Mouse (Mus musculus) erythroblast, embryonic 14.5 days (primary cell): ENCODE data around the gene Spef2. TPM values are rescaled to one million over a fixed set of nuclear protein-coding genes. Genes with fewer than 3 reads are reported as not detected.

Experiments used
- H3K27me3 ChIP-seq: 2 replicates; pipeline ENCODE4 v1.6.1; 2012; ENCODE audit warnings: inconsistent platforms; ENCODE audit not compliant: control insufficient read depth
- H3K36me3 ChIP-seq: 2 replicates; pipeline ENCODE4 v1.6.1; 2012; ENCODE audit warnings: mild to moderate bottlenecking, inconsistent platforms; ENCODE audit not compliant: control insufficient read depth
- H3K4me1 ChIP-seq: 2 replicates; pipeline ENCODE4 v1.6.1; 2012; ENCODE audit warnings: inconsistent platforms; ENCODE audit not compliant: control insufficient read depth
- H3K4me3 ChIP-seq: replicated peaks from 2 replicates; pipeline ENCODE3; 2012; ENCODE audit warnings: moderate library complexity, mild to moderate bottlenecking, inconsistent platforms
- H3K9me3 ChIP-seq: 2 replicates; pipeline ENCODE4 v1.6.1; 2012; ENCODE audit warnings: low read length, inconsistent platforms, mixed read lengths; ENCODE audit not compliant: control insufficient read depth
- GATA1 ChIP-seq: IDR thresholded peaks from 2 replicates; pipeline ENCODE4 v1.6.1; 2012; ENCODE audit warnings: low read length, inconsistent platforms, mixed read lengths
- TAL1 ChIP-seq: IDR thresholded peaks from 3 replicates; pipeline ENCODE4 v1.6.1; 2012; ENCODE audit warnings: low read length, inconsistent platforms, mixed read lengths
- polyA plus RNA-seq: library from polyadenylated mRNA; stranded (reverse); fragments of >175 nt; gene quantifications from 2 replicates; pipeline ENCODE4 v1.2.3, GENCODE M21; 2012

Gene Spef2
- polyA plus RNA-seq, 1 experiment = not detected

DNA sequence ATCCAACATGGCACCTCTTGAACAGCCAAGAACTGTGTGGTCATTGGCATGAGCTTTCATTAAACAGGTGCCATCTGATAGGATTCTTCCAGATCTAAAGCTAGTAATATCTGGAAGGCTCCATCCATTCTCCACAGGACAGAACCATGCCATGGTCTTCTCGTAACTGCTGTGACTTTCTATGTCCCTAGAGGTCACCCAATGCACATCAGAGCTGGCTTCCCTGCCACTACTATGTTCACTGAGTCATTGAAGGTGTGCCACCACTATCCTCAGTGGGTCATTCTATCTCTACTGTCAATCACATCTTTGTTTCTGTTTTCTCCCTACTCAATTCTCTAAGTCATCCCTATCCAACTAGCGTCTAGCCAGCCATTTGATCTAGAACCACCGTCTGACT lies 6.5 kb downstream of the Spef2 start:
- Histone ChIP-seq H3K27me3 (no peaks in the 10 kb centered on the region), H3K36me3 (no peaks in the 10 kb centered on the region), H3K9me3 (no peaks in the 10 kb centered on the region), H3K4me3 (no peak overlapping the region), H3K4me1 (no peaks in the 10 kb centered on the region)
- TF ChIP-seq TAL1 (no peak), GATA1 (no peak)

- TF ChIP-seq GATA1 = no peak
- no peak for TF ChIP-seq TAL1
- Histone ChIP-seq H3K9me3 (no peaks in the 10 kb centered on the region), H3K4me3 (no peak overlapping the region)
These were observed 33.9 kb downstream of the Spef2 start for GRCm38 (mm10) chr15:9714574-9715458.

GRCm38 (mm10) chr15:9713707-9714106 lies 35.0 kb downstream of the Spef2 start:
- H3K4me1 ChIP-seq = no peaks in the 10 kb centered on the region; the same call in 1 of the 2 replicates
- H3K36me3 ChIP-seq = no peaks in the 10 kb centered on the region
- H3K27me3 ChIP-seq = no peaks in the 10 kb centered on the region
- no peak overlapping the region for H3K4me3 ChIP-seq
- no peak for TF ChIP-seq GATA1
- no peak for TF ChIP-seq TAL1
- no peaks in the 10 kb centered on the region for H3K9me3 ChIP-seq

More at GRCm38 (mm10) chr15:9714574-9715458, 33.9 kb downstream of the Spef2 start:
- Histone ChIP-seq H3K4me1 (no peaks in the 10 kb centered on the region; the same call in 1 of the 2 replicates), H3K36me3 (no peaks in the 10 kb centered on the region), H3K27me3 (no peaks in the 10 kb centered on the region)

- no peak overlapping the region for H3K4me3 ChIP-seq
These were observed 38.3 kb downstream of the Spef2 start for GRCm38 (mm10) chr15:9710330-9710729.

DNA sequence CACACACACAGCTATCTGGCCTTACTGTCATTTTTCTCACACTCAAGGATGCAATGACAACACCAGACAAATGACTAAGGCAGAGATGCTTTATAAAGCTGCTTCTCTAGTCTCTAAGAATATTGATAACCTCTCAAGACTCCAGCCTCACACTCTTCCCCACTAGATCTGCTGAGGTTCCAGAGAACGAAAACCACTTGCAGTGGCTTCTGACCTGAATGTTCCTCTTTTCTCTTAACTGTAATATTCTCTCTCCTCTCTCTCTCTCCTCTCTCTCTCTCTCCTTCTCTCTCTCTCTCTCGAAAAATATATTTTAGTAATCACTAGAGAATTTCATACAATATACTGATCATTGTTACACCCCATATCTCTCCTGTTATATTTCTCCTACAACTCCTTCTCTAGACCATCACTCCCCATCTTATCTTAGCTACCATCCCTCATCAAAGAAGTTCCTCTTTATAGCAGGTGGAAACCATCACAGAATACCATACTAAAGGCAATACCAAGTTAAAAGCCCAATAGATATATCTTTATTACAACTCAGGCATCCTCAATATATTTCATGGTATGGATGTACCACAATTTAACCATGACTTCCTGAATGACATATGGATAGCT lies 42.7 kb downstream of the Spef2 start:
- H3K4me1 ChIP-seq = no peaks in the 10 kb centered on the region
- TF ChIP-seq TAL1 = no peak
- H3K9me3 ChIP-seq = no peaks in the 10 kb centered on the region
- H3K4me3 ChIP-seq = no peak overlapping the region
- no peaks in the 10 kb centered on the region for H3K27me3 ChIP-seq
- H3K36me3 ChIP-seq = no peaks in the 10 kb centered on the region

More at GRCm38 (mm10) chr15:9710330-9710729, 38.3 kb downstream of the Spef2 start:
- TF ChIP-seq TAL1 (no peak), GATA1 (no peak)
- Histone ChIP-seq H3K27me3 (no peaks in the 10 kb centered on the region), H3K36me3 (no peaks in the 10 kb centered on the region), H3K4me1 (no peaks in the 10 kb centered on the region; the same call in 1 of the 2 replicates), H3K9me3 (no peaks in the 10 kb centered on the region)

- Histone ChIP-seq H3K4me1 (no peaks in the 10 kb centered on the region), H3K27me3 (no peaks in the 10 kb centered on the region), H3K4me3 (no peak overlapping the region), H3K9me3 (no peaks in the 10 kb centered on the region), H3K36me3 (no peaks in the 10 kb centered on the region)
- TF ChIP-seq GATA1 (no peak), TAL1 (no peak)
These were observed 46.8 kb downstream of the Spef2 start for GRCm38 (mm10) chr15:9701845-9702244.

DNA sequence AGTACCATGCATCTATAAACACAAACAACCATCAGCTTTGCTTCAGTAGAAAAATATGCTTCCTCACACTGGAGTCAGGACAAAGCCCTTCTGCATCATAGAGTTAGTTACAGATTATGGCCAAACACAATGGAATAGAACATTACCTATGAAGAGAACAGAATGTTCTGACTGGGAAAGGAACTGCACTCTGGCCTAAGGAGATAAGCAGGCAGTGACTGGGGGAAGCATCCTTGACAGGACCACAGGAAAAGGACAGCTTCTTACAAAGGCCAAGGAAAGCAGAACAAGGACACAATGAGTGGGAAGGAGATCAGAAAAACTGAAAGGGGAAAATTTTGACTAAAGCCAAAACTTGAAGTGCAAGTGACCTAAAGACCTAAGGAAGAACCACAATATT lies 56.9 kb downstream of the Spef2 start:
- no peak for TF ChIP-seq GATA1
- TF ChIP-seq TAL1 = no peak
- H3K36me3 ChIP-seq = no peaks in the 10 kb centered on the region
- no peaks in the 10 kb centered on the region for H3K4me1 ChIP-seq
- no peak overlapping the region for H3K4me3 ChIP-seq
- H3K9me3 ChIP-seq = no peaks in the 10 kb centered on the region
- H3K27me3 ChIP-seq = no peaks in the 10 kb centered on the region

GRCm38 (mm10) chr15:9690845-9691244 lies 57.8 kb downstream of the Spef2 start:
- H3K36me3 ChIP-seq = no peaks in the 10 kb centered on the region
- no peak overlapping the region for H3K4me3 ChIP-seq
- H3K27me3 ChIP-seq = no peaks in the 10 kb centered on the region
- H3K9me3 ChIP-seq = no peaks in the 10 kb centered on the region
- no peaks in the 10 kb centered on the region for H3K4me1 ChIP-seq
- TF ChIP-seq TAL1 (no peak), GATA1 (no peak)

GRCm38 (mm10) chr15:9690436-9690835 lies 58.2 kb downstream of the Spef2 start:
- no peaks in the 10 kb centered on the region for H3K9me3 ChIP-seq
- H3K4me1 ChIP-seq = no peaks in the 10 kb centered on the region
- no peak overlapping the region for H3K4me3 ChIP-seq
- H3K27me3 ChIP-seq = no peaks in the 10 kb centered on the region
- H3K36me3 ChIP-seq = no peaks in the 10 kb centered on the region
- no peak for TF ChIP-seq TAL1
- TF ChIP-seq GATA1 = no peak
